Mouse (Mus musculus) CH12.LX (cell line): ENCODE results near the gene Vangl2. TPM values are rescaled to one million over a fixed set of nuclear protein-coding genes. Genes with fewer than 3 reads are reported as not detected.

ENCODE experiments used
- DNase-seq: peaks from one replicate; pipeline ENCODE4 v3.0.0-alpha.2; 2013; ENCODE audit errors: extremely low read depth
- H3K27ac ChIP-seq: 2 replicates; pipeline ENCODE4 v1.5.1; 2012; ENCODE audit warnings: low read depth, mild to moderate bottlenecking, control low read depth, moderate library complexity; ENCODE audit not compliant: insufficient read depth
- H3K27me3 ChIP-seq: replicated peaks from 2 replicates; pipeline ENCODE3; 2012; ENCODE audit warnings: inconsistent platforms
- H3K36me3 ChIP-seq, 2 experiments: replicated peaks in 1 of 2; 2 replicates each; pipeline versions ENCODE3 to v1.6.1; 2012; ENCODE audit warnings: inconsistent platforms in 1 of 2, low read length in 1 of 2, mild to moderate bottlenecking in 1 of 2, mixed read lengths in 1 of 2, moderate library complexity in 1 of 2; ENCODE audit not compliant: control insufficient read depth in 1 of 2, insufficient read depth in 1 of 2
- H3K4me1 ChIP-seq, 2 experiments: 2 replicates each; pipeline ENCODE4 v1.6.1; 2012; ENCODE audit warnings: inconsistent platforms in 1 of 2, moderate library complexity in 1 of 2; ENCODE audit not compliant: insufficient read depth in 2 of 2, control insufficient read depth in 1 of 2
- H3K4me2 ChIP-seq: 2 replicates; pipeline ENCODE4 v1.6.1; 2012; ENCODE audit warnings: low read depth, mild to moderate bottlenecking, control low read depth; ENCODE audit not compliant: poor library complexity, insufficient read depth, severe bottlenecking
- H3K4me3 ChIP-seq, 3 experiments: fragments of 150-350 bp in 1 of 3; sonication (generic) in 1 of 3; replicated peaks in 1 of 3; 2 replicates each; pipeline versions ENCODE3 to v1.5.1; 2011 to 2012; ENCODE audit warnings: low read depth in 2 of 3, low read length in 2 of 3, mild to moderate bottlenecking in 2 of 3, moderate library complexity in 2 of 3, control low read depth in 1 of 3, improper control_type of control experiment in 1 of 3, inconsistent platforms in 1 of 3, mixed read lengths in 1 of 3; ENCODE audit not compliant: poor library complexity in 1 of 3
- H3K79me2 ChIP-seq: replicated peaks from 2 replicates; pipeline ENCODE4 v1.6.1; 2012; ENCODE audit warnings: mild to moderate bottlenecking, moderate library complexity; ENCODE audit not compliant: control insufficient read depth, poor library complexity, insufficient read depth, severe bottlenecking; ENCODE audit errors: extremely low read depth
- H3K9ac ChIP-seq: 2 replicates; pipeline ENCODE4 v1.6.1; 2012; ENCODE audit warnings: low read depth, mild to moderate bottlenecking, control low read depth, moderate library complexity; ENCODE audit not compliant: insufficient read depth
- H3K9me3 ChIP-seq: replicated peaks from 2 replicates; pipeline ENCODE3; 2012; ENCODE audit warnings: low read length, inconsistent platforms, mixed read lengths
- BHLHE40 ChIP-seq: IDR thresholded peaks from 2 replicates; pipeline ENCODE4 v1.6.1; 2011; ENCODE audit warnings: mild to moderate bottlenecking, low read depth, low read length, improper control_type of control experiment
- CHD1 ChIP-seq: IDR thresholded peaks from 2 replicates; pipeline ENCODE4 v1.6.1; 2012; ENCODE audit warnings: low read depth, low read length, improper control_type of control experiment, inconsistent platforms
- CHD2 ChIP-seq: IDR thresholded peaks from 2 replicates; pipeline ENCODE4 v1.6.1; 2011; ENCODE audit warnings: low read length, improper control_type of control experiment
- E2F4 ChIP-seq: IDR thresholded peaks from 2 replicates; pipeline ENCODE4 v1.6.1; 2011; ENCODE audit warnings: low read depth, low read length, improper control_type of control experiment; ENCODE audit not compliant: insufficient replicate concordance
- ELF1 ChIP-seq: IDR thresholded peaks from 2 replicates; pipeline ENCODE4 v1.6.1; 2014; ENCODE audit warnings: low read depth, mild to moderate bottlenecking, inconsistent platforms, low read length, improper control_type of control experiment
- EP300 ChIP-seq: IDR thresholded peaks from 2 replicates; pipeline ENCODE4 v1.6.1; 2011; ENCODE audit warnings: low read length, improper control_type of control experiment
- ETS1 ChIP-seq: conservative IDR thresholded peaks from 2 replicates; pipeline ENCODE4 v1.6.1; 2012; ENCODE audit warnings: low read depth, mild to moderate bottlenecking, inconsistent platforms, low read length, improper control_type of control experiment, moderate library complexity
- GABPA ChIP-seq: IDR thresholded peaks from 2 replicates; pipeline ENCODE4 v1.6.1; 2012; ENCODE audit warnings: low read depth, low read length, improper control_type of control experiment, inconsistent platforms; ENCODE audit not compliant: insufficient replicate concordance
- IRF4 ChIP-seq: IDR thresholded peaks from 2 replicates; pipeline ENCODE4 v1.6.1; 2014; ENCODE audit warnings: low read depth, mild to moderate bottlenecking, inconsistent platforms, low read length, improper control_type of control experiment
- JUN ChIP-seq: IDR thresholded peaks from 2 replicates; pipeline ENCODE4 v1.6.1; 2011; ENCODE audit warnings: low read depth, mild to moderate bottlenecking, low read length, improper control_type of control experiment, moderate library complexity; ENCODE audit not compliant: insufficient read depth
- JUND ChIP-seq: conservative IDR thresholded peaks from 2 replicates; pipeline ENCODE4 v1.6.1; 2011; ENCODE audit warnings: low read depth, low read length, improper control_type of control experiment
- KAT2A ChIP-seq: IDR thresholded peaks from 2 replicates; pipeline ENCODE4 v1.6.1; 2012; ENCODE audit warnings: low read length, improper control_type of control experiment, inconsistent platforms; ENCODE audit not compliant: insufficient replicate concordance
- MAFK ChIP-seq: IDR thresholded peaks from 2 replicates; pipeline ENCODE4 v1.6.1; 2011; ENCODE audit warnings: low read length, improper control_type of control experiment; ENCODE audit not compliant: insufficient replicate concordance
- MAX ChIP-seq: IDR thresholded peaks from 2 replicates; pipeline ENCODE4 v1.6.1; 2011; ENCODE audit warnings: low read length, improper control_type of control experiment
- MEF2A ChIP-seq: IDR thresholded peaks from 2 replicates; pipeline ENCODE4 v1.6.1; 2014; ENCODE audit warnings: low read depth, mild to moderate bottlenecking, inconsistent platforms, low read length, improper control_type of control experiment, borderline replicate concordance
- MXI1 ChIP-seq: IDR thresholded peaks from 2 replicates; pipeline ENCODE4 v1.6.1; 2011; ENCODE audit warnings: mild to moderate bottlenecking, low read depth, low read length, improper control_type of control experiment
- MYC ChIP-seq: IDR thresholded peaks from 2 replicates; pipeline ENCODE4 v1.6.1; 2011; ENCODE audit warnings: low read depth, mild to moderate bottlenecking, improper control_type of control experiment, low read length
- NRF1 ChIP-seq: IDR thresholded peaks from 2 replicates; pipeline ENCODE4 v1.6.1; 2014; ENCODE audit warnings: low read depth, mild to moderate bottlenecking, inconsistent platforms, low read length, improper control_type of control experiment, moderate library complexity
- PAX5 ChIP-seq: IDR thresholded peaks from 2 replicates; pipeline ENCODE4 v1.6.1; 2012; ENCODE audit warnings: low read length, inconsistent platforms, mixed read lengths
- POLR2A ChIP-seq: IDR thresholded peaks from 2 replicates; pipeline ENCODE4 v1.6.1; 2011; ENCODE audit warnings: low read depth, mild to moderate bottlenecking, improper control_type of control experiment, low read length
- POLR2AphosphoS2 ChIP-seq: IDR thresholded peaks from 2 replicates; pipeline ENCODE4 v1.6.1; 2011; ENCODE audit warnings: low read depth, low read length, improper control_type of control experiment
- RAD21 ChIP-seq: IDR thresholded peaks from 2 replicates; pipeline ENCODE4 v1.6.1; 2011; ENCODE audit warnings: low read depth, mild to moderate bottlenecking, low read length, improper control_type of control experiment, moderate library complexity
- RCOR1 ChIP-seq: conservative IDR thresholded peaks from 2 replicates; pipeline ENCODE4 v1.6.1; 2012; ENCODE audit warnings: low read depth, mild to moderate bottlenecking, inconsistent platforms, low read length, improper control_type of control experiment
- SIN3A ChIP-seq: IDR thresholded peaks from 2 replicates; pipeline ENCODE4 v1.6.1; 2012; ENCODE audit warnings: low read length, improper control_type of control experiment, inconsistent platforms
- SMC3 ChIP-seq: IDR thresholded peaks from 2 replicates; pipeline ENCODE4 v1.6.1; 2011; ENCODE audit warnings: low read depth, low read length, improper control_type of control experiment
- UBTF ChIP-seq: IDR thresholded peaks from 2 replicates; pipeline ENCODE4 v1.6.1; 2012; ENCODE audit warnings: low read depth, mild to moderate bottlenecking, inconsistent platforms, low read length, improper control_type of control experiment, moderate library complexity
- USF1 ChIP-seq: IDR thresholded peaks from 2 replicates; pipeline ENCODE4 v1.6.1; 2014; ENCODE audit warnings: low read depth, mild to moderate bottlenecking, inconsistent platforms, low read length, improper control_type of control experiment
- USF2 ChIP-seq: conservative IDR thresholded peaks from 2 replicates; pipeline ENCODE4 v1.6.1; 2011; ENCODE audit warnings: low read depth, low read length, improper control_type of control experiment
- ZC3H11A ChIP-seq: IDR thresholded peaks from 2 replicates; pipeline ENCODE4 v1.6.1; 2012; ENCODE audit warnings: low read depth, mild to moderate bottlenecking, inconsistent platforms, low read length, improper control_type of control experiment
- ZKSCAN1 ChIP-seq: IDR thresholded peaks from 2 replicates; pipeline ENCODE4 v1.6.1; 2012; ENCODE audit warnings: low read depth, inconsistent platforms, low read length, improper control_type of control experiment, borderline replicate concordance
- ZMIZ1 ChIP-seq: IDR thresholded peaks from 2 replicates; pipeline ENCODE4 v1.6.1; 2012; ENCODE audit warnings: low read depth, mild to moderate bottlenecking, inconsistent platforms, low read length, improper control_type of control experiment
- dilution Hi-C: fragments of 300-500 bp; cut with MboI; formaldehyde crosslinking; loops from 2 replicates; pipeline ENCODE4 v1.14.3; 2020; ENCODE audit warnings: low sequenced_read_pairs; ENCODE audit not compliant: extremely low pct_unique_long_range_greater_than_20kb, extremely low pct_ligation_motif_present
- in situ Hi-C: fragments of 300-500 bp; cut with MboI; formaldehyde crosslinking; loops from 3 replicates; pipeline ENCODE4 v1.14.3; 2019; ENCODE audit warnings: low sequenced_read_pairs, low pct_ligation_motif_present, low pct_unique_long_range_greater_than_20kb, mixed read lengths
- polyA plus RNA-seq: library from polyadenylated mRNA; unstranded; fragments of >175 nt; gene quantifications from 2 replicates; pipeline ENCODE4 v1.2.1, GENCODE M21; 2012; ENCODE audit warnings: low read depth; ENCODE audit not compliant: insufficient read length
- total RNA-seq, 2 experiments: library from RNA; depleted of rRNA; stranded (reverse); fragments of 300-350 nt in 1 of 2; fragments of >200 nt in 1 of 2; gene quantifications; 2 replicates each; pipeline ENCODE4 v1.2.3; 2012 to 2014

The Vangl2 gene
- total and polyA plus RNA-seq, 3 experiments, result 3.6 to 7.9 (median 7.3) TPM

DNA sequence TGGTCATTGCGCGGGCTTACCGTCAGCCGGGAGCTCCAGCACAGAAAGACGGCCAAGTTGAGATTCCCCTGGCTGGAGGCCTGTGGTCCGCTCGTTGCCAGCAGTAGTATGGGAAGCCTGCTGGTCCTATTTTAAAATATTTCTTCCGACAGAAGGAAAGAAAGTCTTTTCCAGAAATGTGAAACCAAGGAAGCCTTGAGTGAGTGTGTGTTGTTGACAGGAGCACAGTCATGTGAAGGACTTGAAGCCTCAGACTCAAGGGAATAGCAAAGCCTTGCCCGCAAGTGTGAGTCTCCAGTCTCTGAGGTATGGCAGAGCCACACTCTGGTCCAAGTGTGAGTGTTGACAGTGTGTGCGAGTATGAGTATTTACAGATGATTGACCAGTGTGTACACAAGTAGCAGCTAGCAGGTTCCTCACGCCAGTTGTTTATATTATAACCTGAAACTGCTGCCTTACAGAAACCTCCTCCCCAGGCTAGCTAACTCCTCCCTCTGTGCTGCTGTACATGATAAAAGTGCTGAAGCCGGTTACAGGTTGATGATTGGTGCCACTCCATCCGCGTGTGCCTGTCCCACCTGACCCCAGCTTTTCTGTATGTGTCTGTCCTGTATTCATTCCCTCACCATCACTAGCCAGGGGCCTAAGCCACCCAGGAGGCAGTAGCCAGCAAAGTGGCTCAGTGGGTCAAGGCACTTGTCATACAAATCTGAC is 51.3 kb downstream of the Vangl2 start:
- no peak overlapping the region for H3K4me3 ChIP-seq
- no peaks in the 10 kb centered on the region for H3K79me2 ChIP-seq
- H3K27ac ChIP-seq, result no peak overlapping the region
- H3K9ac ChIP-seq, result no peak overlapping the region
- H3K27me3 ChIP-seq, result no peaks in the 10 kb centered on the region
- TF ChIP-seq KAT2A, result no peak
- TF ChIP-seq PAX5, result no peak
- TF ChIP-seq ETS1, result no peak
- TF ChIP-seq MXI1, result no peak
- TF ChIP-seq BHLHE40, result no peak
- no peak for TF ChIP-seq MYC
- TF ChIP-seq USF1, result no peak
- H3K36me3 ChIP-seq, result no peaks in the 10 kb centered on the region
- H3K4me2 ChIP-seq, result no peak overlapping the region
- peaks cover 2% of the 10 kb centered on the region for H3K9me3 ChIP-seq
- peaks cover 8 to 45% of the 10 kb centered on the region in 2 experiments; a peak in 3 of 4 replicates for H3K4me1 ChIP-seq
- dilution Hi-C loops, result no loop called here
- in situ Hi-C loops, result no loop called here
- no peak for DNase-seq

DNA sequence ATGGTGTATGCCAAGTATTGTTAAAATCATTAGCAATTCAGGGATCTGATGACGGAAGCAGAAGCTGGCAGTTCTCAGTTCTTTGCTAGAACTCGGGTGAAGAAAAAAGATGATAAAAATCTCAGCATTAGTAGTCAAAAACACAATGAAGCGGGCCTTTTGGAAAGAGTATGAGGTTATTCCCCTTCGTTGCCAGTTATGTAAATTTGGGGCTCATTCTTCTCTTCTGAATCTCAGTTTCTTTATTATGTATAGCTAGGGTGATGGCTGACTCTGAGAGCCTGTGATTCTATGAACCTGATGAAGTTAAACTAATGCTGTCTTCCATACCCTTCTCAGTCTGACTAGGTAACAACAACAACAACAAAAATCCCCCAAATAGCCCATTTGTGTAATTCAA is 52.4 kb downstream of the Vangl2 start:
- dilution Hi-C loops, result no loop called here
- in situ Hi-C loops, result no loop called here
- H3K79me2 ChIP-seq, result no peaks in the 10 kb centered on the region
- TF ChIP-seq ELF1 (peak; percentile 5; the same call in 1 of the 2 replicates), SMC3 (no peak), ZC3H11A (no peak), ZKSCAN1 (no peak), ZMIZ1 (0 out of 2 replicates have a peak, but pooled peaks have one; percentile 32), EP300 (peak; percentile 82), CHD2 (no peak), RCOR1 (no peak), UBTF (no peak), MEF2A (no peak), MAFK (peak; percentile 21; the same call in 1 of the 2 replicates), USF1 (no peak), E2F4 (no peak), CHD1 (no peak), MYC (no peak), GABPA (no peak), JUND (peak; percentile 72), IRF4 (peak; percentile 79; the same call in 1 of the 2 replicates), MAX (0 out of 2 replicates have a peak, but pooled peaks have one; percentile 13), PAX5 (no peak), POLR2A (0 out of 2 replicates have a peak, but pooled peaks have one; percentile 8), ETS1 (0 out of 2 replicates have a peak, but pooled peaks have one; percentile 44), JUN (peak; percentile 59), SIN3A (peak; percentile 69), NRF1 (no peak), KAT2A (no peak), USF2 (no peak), POLR2AphosphoS2 (no peak), RAD21 (no peak)

More for the DNA sequence above, 52.4 kb downstream of the Vangl2 start:
- H3K36me3 ChIP-seq, result no peaks in the 10 kb centered on the region
- peak overlapping the region; percentile 82 for H3K27ac ChIP-seq
- H3K27me3 ChIP-seq, result no peaks in the 10 kb centered on the region
- peak; percentile 79 for DNase-seq
- H3K9ac ChIP-seq, result peak overlapping the region; percentile 13; the same call in 1 of the 2 replicates
- peaks cover 2 to 33% of the 10 kb centered on the region in 2 experiments; a peak in 2 of 4 replicates for H3K4me1 ChIP-seq
- H3K9me3 ChIP-seq, result peaks cover 2% of the 10 kb centered on the region
- H3K4me3 ChIP-seq, result no peak overlapping the region
- H3K4me2 ChIP-seq, result peak overlapping the region; percentile 52
